Mouse (Mus musculus): ENCODE results near the gene Zfp385b. TPM values are rescaled to one million over a fixed set of nuclear protein-coding genes. Genes with fewer than 3 reads are reported as not detected.

Gene Zfp385b
- polyA plus RNA-seq, 1 experiment: 3.2 TPM

- H3K27ac ChIP-seq (ENCODE audit: control insufficient read depth, insufficient read depth, low read depth, low read length, poor library complexity): no peak overlapping the region
- no peak overlapping the region for H3K4me3 ChIP-seq (replicated peaks; ENCODE audit: control insufficient read depth, low read depth, low read length)
- TF ChIP-seq CTCF (IDR thresholded peaks at IDR 0.05; ENCODE audit: control insufficient read depth, insufficient read depth, low read length) (no peak), POLR2A (IDR thresholded peaks at IDR 0.05; ENCODE audit: borderline replicate concordance, control insufficient read depth, low read depth, low read length) (no peak)
- WGBS: 86% methylated on average over 4 of the region's 4 CpGs
- H3K4me1 ChIP-seq (ENCODE audit: control insufficient read depth, insufficient read depth, low read length): no peaks in the 10 kb centered on the region
Measured at GRCm38 (mm10) chr2:77526803-77527202, 292.6 kb downstream of the Zfp385b start.

- TF ChIP-seq POLR2A (IDR thresholded peaks at IDR 0.05; ENCODE audit: borderline replicate concordance, control insufficient read depth, low read depth, low read length): no peak
- no peak for TF ChIP-seq CTCF (IDR thresholded peaks at IDR 0.05; ENCODE audit: control insufficient read depth, insufficient read depth, low read length)
- WGBS: 61% methylated on average over 5 of the region's 5 CpGs
- Histone ChIP-seq H3K27ac (ENCODE audit: control insufficient read depth, insufficient read depth, low read depth, low read length, poor library complexity) (no peak overlapping the region), H3K4me1 (ENCODE audit: control insufficient read depth, insufficient read depth, low read length) (no peaks in the 10 kb centered on the region), H3K4me3 (replicated peaks; ENCODE audit: control insufficient read depth, low read depth, low read length) (no peak overlapping the region)
Measured at GRCm38 (mm10) chr2:77526301-77526700, 293.1 kb downstream of the Zfp385b start.

- Histone ChIP-seq H3K27ac (ENCODE audit: control insufficient read depth, insufficient read depth, low read depth, low read length, poor library complexity) (no peak overlapping the region), H3K4me3 (replicated peaks; ENCODE audit: control insufficient read depth, low read depth, low read length) (no peak overlapping the region), H3K4me1 (ENCODE audit: control insufficient read depth, insufficient read depth, low read length) (no peaks in the 10 kb centered on the region)
- WGBS: 83% methylated on average over 4 of the region's 4 CpGs
- TF ChIP-seq POLR2A (IDR thresholded peaks at IDR 0.05; ENCODE audit: borderline replicate concordance, control insufficient read depth, low read depth, low read length) (no peak), CTCF (IDR thresholded peaks at IDR 0.05; ENCODE audit: control insufficient read depth, insufficient read depth, low read length) (no peak)
Measured at GRCm38 (mm10) chr2:77522223-77522622, 297.2 kb downstream of the Zfp385b start.

DNA sequence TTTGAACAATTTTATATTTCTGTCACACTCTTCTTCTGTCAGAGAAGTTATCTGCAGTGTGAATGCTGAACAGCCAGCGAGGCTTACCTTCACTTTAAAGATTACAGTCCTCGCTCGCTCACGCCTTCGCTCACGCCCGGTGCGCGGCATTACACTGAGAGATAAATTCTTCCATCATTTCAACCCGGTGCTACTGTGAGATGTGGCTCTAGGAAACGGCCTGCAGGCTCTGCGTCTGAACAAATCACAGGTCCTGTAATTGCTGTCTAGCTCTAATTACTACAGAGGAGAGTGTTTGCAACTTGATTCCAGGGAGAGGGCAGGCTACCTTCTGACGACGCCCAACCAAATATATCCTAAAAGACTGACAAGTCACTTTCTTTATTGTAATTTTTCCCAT, 300.1 kb downstream of the Zfp385b start:
- WGBS: 3% methylated on average over 14 of the region's 14 CpGs
- Histone ChIP-seq H3K4me3 (replicated peaks; ENCODE audit: control insufficient read depth, low read depth, low read length) (no peak overlapping the region), H3K4me1 (ENCODE audit: control insufficient read depth, insufficient read depth, low read length) (no peaks in the 10 kb centered on the region), H3K27ac (ENCODE audit: control insufficient read depth, insufficient read depth, low read depth, low read length, poor library complexity) (no peak overlapping the region)
- TF ChIP-seq POLR2A (IDR thresholded peaks at IDR 0.05; ENCODE audit: borderline replicate concordance, control insufficient read depth, low read depth, low read length) (no peak), CTCF (IDR thresholded peaks at IDR 0.05; ENCODE audit: control insufficient read depth, insufficient read depth, low read length) (no peak)

DNA sequence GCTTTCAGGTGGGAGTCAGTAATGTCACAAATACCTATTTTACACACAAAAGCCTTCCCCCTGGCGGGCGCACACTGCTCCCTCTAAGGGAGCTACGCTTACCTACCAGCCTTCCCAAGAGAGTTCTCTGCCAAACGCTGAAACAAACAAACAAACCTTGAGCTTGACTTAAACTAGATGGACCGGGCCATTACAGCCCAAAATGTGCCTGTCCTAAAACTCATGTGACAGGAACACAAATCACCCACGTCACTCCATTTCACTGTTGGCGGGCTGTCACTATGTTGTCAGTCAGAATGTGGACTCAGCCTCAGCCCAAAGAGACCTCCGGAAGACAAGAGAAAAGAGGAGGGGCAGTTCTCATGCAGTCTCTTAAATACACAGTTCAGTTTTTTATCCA, 300.7 kb downstream of the Zfp385b start:
- Histone ChIP-seq H3K4me1 (ENCODE audit: control insufficient read depth, insufficient read depth, low read length) (no peaks in the 10 kb centered on the region), H3K27ac (ENCODE audit: control insufficient read depth, insufficient read depth, low read depth, low read length, poor library complexity) (no peak overlapping the region), H3K4me3 (replicated peaks; ENCODE audit: control insufficient read depth, low read depth, low read length) (no peak overlapping the region)

GRCm38 (mm10) chr2:77516606-77517005, 302.8 kb downstream of the Zfp385b start:
- no peak overlapping the region for H3K4me3 ChIP-seq (replicated peaks; ENCODE audit: control insufficient read depth, low read depth, low read length)
- no peak for TF ChIP-seq POLR2A (IDR thresholded peaks at IDR 0.05; ENCODE audit: borderline replicate concordance, control insufficient read depth, low read depth, low read length)
- no peak for TF ChIP-seq CTCF (IDR thresholded peaks at IDR 0.05; ENCODE audit: control insufficient read depth, insufficient read depth, low read length)
- no peaks in the 10 kb centered on the region for H3K4me1 ChIP-seq (ENCODE audit: control insufficient read depth, insufficient read depth, low read length)
- no peak overlapping the region for H3K27ac ChIP-seq (ENCODE audit: control insufficient read depth, insufficient read depth, low read depth, low read length, poor library complexity)
- WGBS: 77% methylated on average over 5 of the region's 5 CpGs

More for the DNA sequence above, 300.7 kb downstream of the Zfp385b start:
- TF ChIP-seq CTCF (IDR thresholded peaks at IDR 0.05; ENCODE audit: control insufficient read depth, insufficient read depth, low read length) (no peak), POLR2A (IDR thresholded peaks at IDR 0.05; ENCODE audit: borderline replicate concordance, control insufficient read depth, low read depth, low read length) (no peak)
- 12% methylated on average over 8 of the region's 8 CpGs for WGBS

- no peak overlapping the region for H3K4me3 ChIP-seq (replicated peaks; ENCODE audit: control insufficient read depth, low read depth, low read length)
- no peak overlapping the region for H3K27ac ChIP-seq (ENCODE audit: control insufficient read depth, insufficient read depth, low read depth, low read length, poor library complexity)
- WGBS: 58% methylated on average over 6 of the region's 6 CpGs
- H3K4me1 ChIP-seq (ENCODE audit: control insufficient read depth, insufficient read depth, low read length): no peaks in the 10 kb centered on the region
- TF ChIP-seq CTCF (IDR thresholded peaks at IDR 0.05; ENCODE audit: control insufficient read depth, insufficient read depth, low read length) (no peak), POLR2A (IDR thresholded peaks at IDR 0.05; ENCODE audit: borderline replicate concordance, control insufficient read depth, low read depth, low read length) (no peak)
Measured at GRCm38 (mm10) chr2:77515654-77516053, 303.8 kb downstream of the Zfp385b start.

DNA sequence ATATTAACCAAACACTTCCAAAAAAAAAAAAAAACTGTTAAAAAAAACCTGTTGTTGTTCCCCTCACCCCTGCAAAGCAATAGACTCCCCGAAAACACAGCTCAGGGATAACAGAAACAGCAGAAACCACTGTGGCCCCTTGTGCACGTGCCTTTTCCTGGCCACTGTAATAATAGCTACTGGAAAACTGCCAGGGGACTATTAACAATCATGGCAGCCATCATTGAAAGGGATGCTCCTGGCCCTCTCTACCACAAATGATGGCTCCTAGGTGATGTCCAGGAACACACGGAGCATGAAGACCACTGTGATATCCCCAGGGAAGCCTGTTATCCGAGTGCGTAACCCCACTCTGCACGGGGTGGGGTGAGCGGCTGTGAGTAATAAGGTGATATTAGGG, 304.4 kb downstream of the Zfp385b start:
- no peak overlapping the region for H3K4me3 ChIP-seq (replicated peaks; ENCODE audit: control insufficient read depth, low read depth, low read length)
- TF ChIP-seq POLR2A (IDR thresholded peaks at IDR 0.05; ENCODE audit: borderline replicate concordance, control insufficient read depth, low read depth, low read length): no peak
- no peak for TF ChIP-seq CTCF (IDR thresholded peaks at IDR 0.05; ENCODE audit: control insufficient read depth, insufficient read depth, low read length)
- no peak overlapping the region for H3K27ac ChIP-seq (ENCODE audit: control insufficient read depth, insufficient read depth, low read depth, low read length, poor library complexity)
- H3K4me1 ChIP-seq (ENCODE audit: control insufficient read depth, insufficient read depth, low read length): no peaks in the 10 kb centered on the region
- WGBS: 62% methylated on average over 7 of the region's 7 CpGs

DNA sequence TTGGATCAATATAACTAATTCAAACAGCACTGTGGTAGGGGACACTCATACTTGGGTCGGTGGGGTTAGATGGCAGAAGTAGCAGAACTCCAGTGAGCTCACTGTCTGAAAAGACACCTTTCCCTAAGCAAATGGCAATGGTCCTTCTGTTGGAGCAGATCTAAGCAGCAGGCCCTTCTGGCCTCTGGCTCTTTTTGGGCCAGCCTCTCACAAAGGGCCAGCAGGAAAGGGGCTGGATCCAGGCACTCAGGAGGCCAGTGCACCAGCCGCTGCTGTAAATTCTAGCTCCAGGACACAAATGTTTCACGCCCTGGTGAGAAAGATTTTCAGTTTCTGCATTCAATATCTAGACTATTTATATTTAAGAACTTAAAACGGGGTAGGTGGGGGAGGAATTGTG, 305.0 kb downstream of the Zfp385b start:
- Histone ChIP-seq H3K27ac (ENCODE audit: control insufficient read depth, insufficient read depth, low read depth, low read length, poor library complexity) (no peak overlapping the region), H3K4me1 (ENCODE audit: control insufficient read depth, insufficient read depth, low read length) (no peaks in the 10 kb centered on the region), H3K4me3 (replicated peaks; ENCODE audit: control insufficient read depth, low read depth, low read length) (no peak overlapping the region)
- TF ChIP-seq POLR2A (IDR thresholded peaks at IDR 0.05; ENCODE audit: borderline replicate concordance, control insufficient read depth, low read depth, low read length) (no peak), CTCF (IDR thresholded peaks at IDR 0.05; ENCODE audit: control insufficient read depth, insufficient read depth, low read length) (no peak)
- 70% methylated on average over 4 of the region's 4 CpGs for WGBS
